Mouse (Mus musculus): ENCODE results near the gene Naa40. TPM values are rescaled to one million over a fixed set of nuclear protein-coding genes. Genes with fewer than 3 reads are reported as not detected.

Naa40 gene
- polyA plus RNA-seq, 1 experiment from 2014 or later, result 83.9 TPM

DNA sequence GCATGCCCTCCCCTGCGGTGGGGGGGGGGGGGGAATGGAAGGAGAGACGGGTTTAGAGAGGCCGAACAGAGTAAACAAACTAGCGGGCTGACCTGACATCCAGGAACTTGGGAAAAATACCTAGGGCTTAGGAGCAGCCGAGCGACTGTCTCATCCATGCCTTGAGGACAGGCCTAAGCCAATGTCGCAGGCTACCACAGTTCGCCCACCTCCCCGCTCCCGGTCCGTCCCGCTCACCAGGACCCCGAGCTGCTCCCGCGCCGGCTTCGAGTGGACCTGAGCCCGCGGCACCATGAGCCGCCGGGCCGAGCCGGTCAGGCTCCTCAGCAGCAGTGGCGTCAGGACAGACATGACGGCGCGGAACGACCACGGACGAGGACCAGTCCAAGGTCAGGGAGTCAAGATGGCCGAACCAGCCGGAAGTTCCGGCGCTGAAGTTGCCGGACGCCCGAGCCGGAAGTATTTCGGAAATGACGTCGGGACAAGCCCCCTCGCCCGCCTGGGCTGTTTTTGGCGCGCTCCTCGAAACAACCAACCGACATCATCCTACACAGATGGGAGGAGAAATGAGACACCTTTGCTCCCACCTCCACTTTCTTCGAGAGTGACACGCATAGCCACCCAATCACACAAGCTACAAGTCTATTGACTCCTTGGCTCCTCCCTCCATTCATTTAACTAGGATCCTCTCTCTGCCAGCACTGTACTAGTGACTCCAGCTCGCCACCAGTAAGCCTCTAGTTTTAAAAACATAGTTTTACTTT is 23.6 kb downstream of the Naa40 start, which contains the start of gene Cox8a:
Gene Cox8a (minus strand): TSS at position 455 of the 764 bp plus-strand sequence.
- ATAC-seq (ENCODE audit: insufficient number of reproducible peaks, low FRiP score, low TSS enrichment, low read depth) (peak; percentile 97), DNase-seq (ENCODE audit: low spot score) (peak; percentile 97)
- Histone ChIP-seq H3K9me3 (ENCODE audit: control insufficient read depth, low read length) (no peaks in the 10 kb centered on the region), H3K36me3 (ENCODE audit: control insufficient read depth, insufficient read depth, low read length) (peaks cover 9% of the 10 kb centered on the region), H3K27me3 (ENCODE audit: control insufficient read depth, insufficient read depth, low read length) (no peaks in the 10 kb centered on the region), H3K4me1 (ENCODE audit: control insufficient read depth, insufficient read depth, low read length) (peaks cover 11% of the 10 kb centered on the region), H3K27ac (replicated peaks; ENCODE audit: low read depth, low read length) (peak within 1 kb of the TSS; percentile 53; the same call in 1 of the 2 replicates), H3K9ac (ENCODE audit: low read length) (peak within 1 kb of the TSS; percentile 67), H3K4me2 (ENCODE audit: low read depth, severe bottlenecking) (peak within 1 kb of the TSS; percentile 80), H3K4me3 (ENCODE audit: low read depth, low read length) (peak within 1 kb of the TSS; percentile 87)
- under 1% methylated on average over 50 of the region's 50 CpGs for WGBS

GRCm38 (mm10) chr19:7214484-7214883 is 26.5 kb downstream of the Naa40 start:
- H3K36me3 ChIP-seq (ENCODE audit: control insufficient read depth, insufficient read depth, low read length), result peaks cover 11% of the 10 kb centered on the region
- 88% methylated on average over 5 of the region's 5 CpGs for WGBS
- no peak for DNase-seq (ENCODE audit: low spot score)

GRCm38 (mm10) chr19:7213010-7213409 is 28.0 kb downstream of the Naa40 start:
- no peak for DNase-seq (ENCODE audit: low spot score)
- no peak for ATAC-seq (ENCODE audit: insufficient number of reproducible peaks, low FRiP score, low TSS enrichment, low read depth)
- H3K36me3 ChIP-seq (ENCODE audit: control insufficient read depth, insufficient read depth, low read length), result peaks cover 11% of the 10 kb centered on the region

More at GRCm38 (mm10) chr19:7214484-7214883, 26.5 kb downstream of the Naa40 start:
- Histone ChIP-seq H3K9ac (ENCODE audit: low read length) (no peak overlapping the region), H3K4me2 (ENCODE audit: low read depth, severe bottlenecking) (no peak overlapping the region), H3K27me3 (ENCODE audit: control insufficient read depth, insufficient read depth, low read length) (no peaks in the 10 kb centered on the region), H3K4me1 (ENCODE audit: control insufficient read depth, insufficient read depth, low read length) (peaks cover 11% of the 10 kb centered on the region), H3K9me3 (ENCODE audit: control insufficient read depth, low read length) (no peaks in the 10 kb centered on the region), H3K4me3 (ENCODE audit: low read depth, low read length) (no peak overlapping the region), H3K27ac (replicated peaks; ENCODE audit: low read depth, low read length) (no peak overlapping the region)
- no peak for ATAC-seq (ENCODE audit: insufficient number of reproducible peaks, low FRiP score, low TSS enrichment, low read depth)

GRCm38 (mm10) chr19:7212216-7212615 is 28.8 kb downstream of the Naa40 start:
- H3K9me3 ChIP-seq (ENCODE audit: control insufficient read depth, low read length), result no peaks in the 10 kb centered on the region
- peaks cover 11% of the 10 kb centered on the region for H3K36me3 ChIP-seq (ENCODE audit: control insufficient read depth, insufficient read depth, low read length)
- DNase-seq (ENCODE audit: low spot score) (no peak), ATAC-seq (ENCODE audit: insufficient number of reproducible peaks, low FRiP score, low TSS enrichment, low read depth) (no peak)
- no peak overlapping the region for H3K9ac ChIP-seq (ENCODE audit: low read length)
- H3K4me1 ChIP-seq (ENCODE audit: control insufficient read depth, insufficient read depth, low read length), result peaks cover 7% of the 10 kb centered on the region
- H3K4me3 ChIP-seq (ENCODE audit: low read depth, low read length), result no peak overlapping the region
- WGBS, result 76% methylated on average over 1 of the region's 1 CpGs
- H3K27ac ChIP-seq (replicated peaks; ENCODE audit: low read depth, low read length), result no peak overlapping the region
- no peak overlapping the region for H3K4me2 ChIP-seq (ENCODE audit: low read depth, severe bottlenecking)
- H3K27me3 ChIP-seq (ENCODE audit: control insufficient read depth, insufficient read depth, low read length), result no peaks in the 10 kb centered on the region

More at GRCm38 (mm10) chr19:7213010-7213409, 28.0 kb downstream of the Naa40 start:
- no peaks in the 10 kb centered on the region for H3K27me3 ChIP-seq (ENCODE audit: control insufficient read depth, insufficient read depth, low read length)
- H3K4me3 ChIP-seq (ENCODE audit: low read depth, low read length), result no peak overlapping the region
- H3K4me1 ChIP-seq (ENCODE audit: control insufficient read depth, insufficient read depth, low read length), result peaks cover 10% of the 10 kb centered on the region
- H3K9ac ChIP-seq (ENCODE audit: low read length), result no peak overlapping the region
- H3K27ac ChIP-seq (replicated peaks; ENCODE audit: low read depth, low read length), result no peak overlapping the region
- H3K9me3 ChIP-seq (ENCODE audit: control insufficient read depth, low read length), result no peaks in the 10 kb centered on the region
- no peak overlapping the region for H3K4me2 ChIP-seq (ENCODE audit: low read depth, severe bottlenecking)
- 91% methylated on average over 3 of the region's 3 CpGs for WGBS

- no peaks in the 10 kb centered on the region for H3K27me3 ChIP-seq (ENCODE audit: control insufficient read depth, insufficient read depth, low read length)
- peaks cover 8% of the 10 kb centered on the region; the same call in 1 of the 2 replicates for H3K36me3 ChIP-seq (ENCODE audit: control insufficient read depth, insufficient read depth, low read length)
- DNase-seq (ENCODE audit: low spot score) (no peak), ATAC-seq (ENCODE audit: insufficient number of reproducible peaks, low FRiP score, low TSS enrichment, low read depth) (no peak)
- 94% methylated on average over 7 of the region's 7 CpGs for WGBS
- peaks cover 7% of the 10 kb centered on the region for H3K4me1 ChIP-seq (ENCODE audit: control insufficient read depth, insufficient read depth, low read length)
- H3K4me2 ChIP-seq (ENCODE audit: low read depth, severe bottlenecking), result no peak overlapping the region
- no peak overlapping the region for H3K9ac ChIP-seq (ENCODE audit: low read length)
- no peak overlapping the region for H3K27ac ChIP-seq (replicated peaks; ENCODE audit: low read depth, low read length)
- H3K4me3 ChIP-seq (ENCODE audit: low read depth, low read length), result no peak overlapping the region
- no peaks in the 10 kb centered on the region for H3K9me3 ChIP-seq (ENCODE audit: control insufficient read depth, low read length)
Observed at GRCm38 (mm10) chr19:7209907-7210646, 30.9 kb downstream of the Naa40 start.

- no peaks in the 10 kb centered on the region for H3K27me3 ChIP-seq (ENCODE audit: control insufficient read depth, insufficient read depth, low read length)
- peak within 1 kb of the TSS; percentile 94 for H3K27ac ChIP-seq (replicated peaks; ENCODE audit: low read depth, low read length)
- WGBS, result under 1% methylated on average over 71 of the region's 79 CpGs
- H3K4me2 ChIP-seq (ENCODE audit: low read depth, severe bottlenecking), result peak within 1 kb of the TSS; percentile 65
- ATAC-seq (ENCODE audit: insufficient number of reproducible peaks, low FRiP score, low TSS enrichment, low read depth) (peak; percentile 95), DNase-seq (ENCODE audit: low spot score) (peak; percentile 98)
- peaks cover 17% of the 10 kb centered on the region for H3K36me3 ChIP-seq (ENCODE audit: control insufficient read depth, insufficient read depth, low read length)
- no peaks in the 10 kb centered on the region for H3K9me3 ChIP-seq (ENCODE audit: control insufficient read depth, low read length)
- peaks cover 15% of the 10 kb centered on the region for H3K4me1 ChIP-seq (ENCODE audit: control insufficient read depth, insufficient read depth, low read length)
- H3K4me3 ChIP-seq (ENCODE audit: low read depth, low read length), result peak within 1 kb of the TSS; percentile 82
- peak within 1 kb of the TSS; percentile 89 for H3K9ac ChIP-seq (ENCODE audit: low read length)
Observed at GRCm38 (mm10) chr19:7205753-7206736, 34.9 kb downstream of the Naa40 start, which contains the start of gene Otub1. TSS of gene Otub1 (minus strand) at chr19:7206316.

GRCm38 (mm10) chr19:7205326-7205725 is 35.7 kb downstream of the Naa40 start:
- ATAC-seq (ENCODE audit: insufficient number of reproducible peaks, low FRiP score, low TSS enrichment, low read depth), result 0 out of 2 replicates have a peak, but pooled peaks have one; percentile 7
- peak overlapping the region; percentile 82 for H3K4me3 ChIP-seq (ENCODE audit: low read depth, low read length)
- no peak for DNase-seq (ENCODE audit: low spot score)
- peaks cover 15% of the 10 kb centered on the region for H3K4me1 ChIP-seq (ENCODE audit: control insufficient read depth, insufficient read depth, low read length)
- peak overlapping the region; percentile 94; the same call in 1 of the 2 replicates for H3K27ac ChIP-seq (replicated peaks; ENCODE audit: low read depth, low read length)
- no peaks in the 10 kb centered on the region for H3K9me3 ChIP-seq (ENCODE audit: control insufficient read depth, low read length)
- H3K9ac ChIP-seq (ENCODE audit: low read length), result peak overlapping the region; percentile 89
- H3K4me2 ChIP-seq (ENCODE audit: low read depth, severe bottlenecking), result peak overlapping the region; percentile 65
- WGBS, result 31% methylated on average over 7 of the region's 7 CpGs
- peaks cover 23% of the 10 kb centered on the region for H3K36me3 ChIP-seq (ENCODE audit: control insufficient read depth, insufficient read depth, low read length)
- no peaks in the 10 kb centered on the region for H3K27me3 ChIP-seq (ENCODE audit: control insufficient read depth, insufficient read depth, low read length)
